Mouse (Mus musculus) midbrain, embryonic 15.5 days (tissue): ENCODE measurements around the gene Ntrk2. TPM values are rescaled to one million over a fixed set of nuclear protein-coding genes. Genes with fewer than 3 reads are reported as not detected.
"Not testable (repeated sequence)": the region's sequence is repeated elsewhere in the genome, so short reads cannot be mapped to it uniquely, and the experiment has no call there.

Experiments used
- ATAC-seq: fragments of 200-750 bp; cut with Nextera tagmentation; replicated peaks from 2 replicates; pipeline ENCODE4 v1.8.0; 2017; ENCODE audit warnings: moderate TSS enrichment
- H3K27ac ChIP-seq: fragments of 300-500 bp; sonication (generic); 2 replicates; pipeline ENCODE4 v1.5.1; 2015; ENCODE audit warnings: mild to moderate bottlenecking, inconsistent platforms
- H3K27me3 ChIP-seq: fragments of 300-500 bp; sonication (generic); replicated peaks from 2 replicates; pipeline ENCODE4 v1.6.1; 2015; ENCODE audit warnings: inconsistent platforms
- H3K36me3 ChIP-seq: fragments of 300-500 bp; sonication (generic); replicated peaks from 2 replicates; pipeline ENCODE4 v1.6.1; 2015; ENCODE audit warnings: inconsistent platforms
- H3K4me1 ChIP-seq: fragments of 300-500 bp; sonication (generic); 2 replicates; pipeline ENCODE4 v1.6.1; 2015; ENCODE audit warnings: inconsistent platforms
- H3K4me2 ChIP-seq: fragments of 300-500 bp; sonication (generic); 2 replicates; pipeline ENCODE4 v1.6.1; 2015; ENCODE audit warnings: inconsistent platforms, mild to moderate bottlenecking, moderate library complexity
- H3K4me3 ChIP-seq: fragments of 300-500 bp; sonication (generic); 2 replicates; pipeline ENCODE4 v1.5.1; 2015; ENCODE audit warnings: mild to moderate bottlenecking, inconsistent platforms
- H3K9ac ChIP-seq: fragments of 300-500 bp; sonication (generic); 2 replicates; pipeline ENCODE4 v1.6.1; 2015; ENCODE audit warnings: mild to moderate bottlenecking, inconsistent platforms
- H3K9me3 ChIP-seq: fragments of 300-500 bp; sonication (generic); 2 replicates; pipeline ENCODE4 v1.6.1; 2016; ENCODE audit warnings: inconsistent platforms
- WGBS: fragments of 180-500 bp; shearing (Covaris S2); methylation state at CpG from one replicate; pipeline ENCODE4 v1.1.7; 2015; ENCODE audit warnings: mixed read lengths; 5-methylcytosine and 5-hydroxymethylcytosine counted together
- polyA plus RNA-seq: library from polyadenylated mRNA; unstranded; fragments of >200 nt; fragmentation: Nextera tagmentation; extraction: Ambion mirVana; gene quantifications from 2 replicates; pipeline ENCODE4 v1.2.1, GENCODE M21; 2015

Ntrk2 gene
- polyA plus RNA-seq, 1 experiment from 2014 or later, result 121 TPM

GRCm38 (mm10) chr13:59030574-59030973 lies 224.2 kb downstream of the Ntrk2 start:
- Histone ChIP-seq H3K27me3 (no peaks in the 10 kb centered on the region), H3K36me3 (no peaks in the 10 kb centered on the region), H3K4me2 (no peak overlapping the region), H3K27ac (peak overlapping the region; percentile 51), H3K9me3 (no peaks in the 10 kb centered on the region), H3K9ac (no peak overlapping the region), H3K4me3 (no peak overlapping the region), H3K4me1 (peaks cover 16% of the 10 kb centered on the region)
- WGBS, result 70% methylated on average over 6 of the region's 6 CpGs
- ATAC-seq, result no peak

- Histone ChIP-seq H3K36me3 (no peaks in the 10 kb centered on the region), H3K4me1 (peaks cover 40% of the 10 kb centered on the region), H3K4me2 (peak overlapping the region; percentile 40), H3K9ac (peak overlapping the region; percentile 9; the same call in 1 of the 2 replicates), H3K27ac (peak overlapping the region; percentile 92), H3K27me3 (no peaks in the 10 kb centered on the region), H3K9me3 (no peaks in the 10 kb centered on the region), H3K4me3 (0 out of 2 replicates have a peak overlapping the region, but pooled peaks have one; percentile 8)
- 24% methylated on average over 16 of the region's 16 CpGs for WGBS
- ATAC-seq, result peak; percentile 69
Measured at GRCm38 (mm10) chr13:59040156-59040915, 234.0 kb downstream of the Ntrk2 start.

GRCm38 (mm10) chr13:59041013-59041764 lies 234.8 kb downstream of the Ntrk2 start:
- peak overlapping the region; percentile 40 for H3K4me2 ChIP-seq
- H3K36me3 ChIP-seq, result no peaks in the 10 kb centered on the region
- 12% methylated on average over 9 of the region's 9 CpGs for WGBS
- no peak overlapping the region for H3K9ac ChIP-seq
- H3K27ac ChIP-seq, result peak overlapping the region; percentile 92
- peaks cover 40% of the 10 kb centered on the region for H3K4me1 ChIP-seq
- H3K4me3 ChIP-seq, result no peak overlapping the region
- H3K27me3 ChIP-seq, result no peaks in the 10 kb centered on the region
- no peaks in the 10 kb centered on the region for H3K9me3 ChIP-seq
- ATAC-seq, result peak; percentile 99

GRCm38 (mm10) chr13:59052188-59052587 lies 245.8 kb downstream of the Ntrk2 start:
- H3K27ac ChIP-seq, result 0 out of 2 replicates have a peak overlapping the region, but pooled peaks have one; percentile 20
- 76% methylated on average over 4 of the region's 4 CpGs for whole genome bisulfite sequencing
- H3K4me3 ChIP-seq, result no peak overlapping the region
- no peak for ATAC-seq
- no peaks in the 10 kb centered on the region for H3K36me3 ChIP-seq
- no peak overlapping the region for H3K4me2 ChIP-seq
- H3K9ac ChIP-seq, result no peak overlapping the region
- H3K4me1 ChIP-seq, result no peaks in the 10 kb centered on the region
- no peaks in the 10 kb centered on the region for H3K27me3 ChIP-seq
- H3K9me3 ChIP-seq, result no peaks in the 10 kb centered on the region

GRCm38 (mm10) chr13:59054331-59054730 lies 248.0 kb downstream of the Ntrk2 start:
- not testable (repeated sequence) for H3K4me2 ChIP-seq, H3K4me1 ChIP-seq, H3K27ac ChIP-seq, H3K9me3 ChIP-seq, H3K36me3 ChIP-seq, H3K9ac ChIP-seq, ATAC-seq, H3K4me3 ChIP-seq, H3K27me3 ChIP-seq
- WGBS, result 89% methylated on average over 8 of the region's 8 CpGs

- no peak for ATAC-seq
- Histone ChIP-seq H3K27ac (no peak overlapping the region), H3K9ac (no peak overlapping the region), H3K4me3 (no peak overlapping the region), H3K36me3 (no peaks in the 10 kb centered on the region), H3K9me3 (no peaks in the 10 kb centered on the region), H3K27me3 (no peaks in the 10 kb centered on the region), H3K4me1 (no peaks in the 10 kb centered on the region), H3K4me2 (no peak overlapping the region)
- 89% methylated on average over 4 of the region's 4 CpGs for WGBS
Measured at GRCm38 (mm10) chr13:59056859-59057258, 250.5 kb downstream of the Ntrk2 start.

- no peaks in the 10 kb centered on the region for H3K27me3 ChIP-seq
- no peaks in the 10 kb centered on the region for H3K36me3 ChIP-seq
- ATAC-seq, result no peak
- no peak overlapping the region for H3K4me2 ChIP-seq
- no peak overlapping the region for H3K4me3 ChIP-seq
- no peaks in the 10 kb centered on the region for H3K4me1 ChIP-seq
- no peak overlapping the region for H3K9ac ChIP-seq
- no peak overlapping the region for H3K27ac ChIP-seq
- 58% methylated on average over 1 of the region's 1 CpGs for WGBS
- H3K9me3 ChIP-seq, result no peaks in the 10 kb centered on the region
Measured at GRCm38 (mm10) chr13:59057886-59058285, 251.5 kb downstream of the Ntrk2 start.

- no peak for ATAC-seq
- H3K9ac ChIP-seq, result no peak overlapping the region
- no peaks in the 10 kb centered on the region for H3K4me1 ChIP-seq
- H3K4me3 ChIP-seq, result no peak overlapping the region
- no peaks in the 10 kb centered on the region for H3K9me3 ChIP-seq
- H3K27me3 ChIP-seq, result no peaks in the 10 kb centered on the region
- no peak overlapping the region for H3K4me2 ChIP-seq
- WGBS, result 56% methylated on average over 7 of the region's 7 CpGs
- no peak overlapping the region for H3K27ac ChIP-seq
- H3K36me3 ChIP-seq, result no peaks in the 10 kb centered on the region
Measured at GRCm38 (mm10) chr13:59059118-59059517, 252.7 kb downstream of the Ntrk2 start.

GRCm38 (mm10) chr13:59065677-59066076 lies 259.3 kb downstream of the Ntrk2 start:
- WGBS, result 72% methylated on average over 3 of the region's 3 CpGs
- ATAC-seq, result no peak
- Histone ChIP-seq H3K27ac (no peak overlapping the region), H3K4me1 (no peaks in the 10 kb centered on the region), H3K9ac (no peak overlapping the region), H3K4me3 (no peak overlapping the region), H3K9me3 (no peaks in the 10 kb centered on the region), H3K36me3 (no peaks in the 10 kb centered on the region), H3K27me3 (no peaks in the 10 kb centered on the region), H3K4me2 (no peak overlapping the region)

- Histone ChIP-seq H3K4me1 (peaks cover 14% of the 10 kb centered on the region), H3K27me3 (no peaks in the 10 kb centered on the region), H3K4me3 (no peak overlapping the region), H3K9me3 (no peaks in the 10 kb centered on the region), H3K36me3 (no peaks in the 10 kb centered on the region), H3K27ac (peak overlapping the region; percentile 66), H3K9ac (peak overlapping the region; percentile 21; the same call in 1 of the 2 replicates), H3K4me2 (peak overlapping the region; percentile 28)
- peak; percentile 93 for ATAC-seq
- 21% methylated on average over 26 of the region's 26 CpGs for WGBS
Measured at GRCm38 (mm10) chr13:59073635-59074256, 267.4 kb downstream of the Ntrk2 start.

- Histone ChIP-seq H3K9me3 (no peaks in the 10 kb centered on the region), H3K4me3 (no peak overlapping the region), H3K4me2 (no peak overlapping the region), H3K36me3 (no peaks in the 10 kb centered on the region), H3K4me1 (peaks cover 27% of the 10 kb centered on the region), H3K27ac (no peak overlapping the region), H3K27me3 (no peaks in the 10 kb centered on the region), H3K9ac (no peak overlapping the region)
- 81% methylated on average over 4 of the region's 4 CpGs for WGBS
- ATAC-seq, result no peak
Measured at GRCm38 (mm10) chr13:59076489-59076888, 270.1 kb downstream of the Ntrk2 start.

GRCm38 (mm10) chr13:59079761-59080461 lies 273.5 kb downstream of the Ntrk2 start:
- H3K4me2 ChIP-seq, result no peak overlapping the region
- ATAC-seq, result peak; percentile 72
- 17% methylated on average over 7 of the region's 7 CpGs for WGBS
- H3K4me3 ChIP-seq, result no peak overlapping the region
- H3K36me3 ChIP-seq, result no peaks in the 10 kb centered on the region
- H3K4me1 ChIP-seq, result peaks cover 19% of the 10 kb centered on the region
- H3K9ac ChIP-seq, result no peak overlapping the region
- no peaks in the 10 kb centered on the region for H3K27me3 ChIP-seq
- no peaks in the 10 kb centered on the region for H3K9me3 ChIP-seq
- H3K27ac ChIP-seq, result peak overlapping the region; percentile 53; the same call in 1 of the 2 replicates
